Mouse (Mus musculus): ENCODE results near the gene Atp10a.

DNA sequence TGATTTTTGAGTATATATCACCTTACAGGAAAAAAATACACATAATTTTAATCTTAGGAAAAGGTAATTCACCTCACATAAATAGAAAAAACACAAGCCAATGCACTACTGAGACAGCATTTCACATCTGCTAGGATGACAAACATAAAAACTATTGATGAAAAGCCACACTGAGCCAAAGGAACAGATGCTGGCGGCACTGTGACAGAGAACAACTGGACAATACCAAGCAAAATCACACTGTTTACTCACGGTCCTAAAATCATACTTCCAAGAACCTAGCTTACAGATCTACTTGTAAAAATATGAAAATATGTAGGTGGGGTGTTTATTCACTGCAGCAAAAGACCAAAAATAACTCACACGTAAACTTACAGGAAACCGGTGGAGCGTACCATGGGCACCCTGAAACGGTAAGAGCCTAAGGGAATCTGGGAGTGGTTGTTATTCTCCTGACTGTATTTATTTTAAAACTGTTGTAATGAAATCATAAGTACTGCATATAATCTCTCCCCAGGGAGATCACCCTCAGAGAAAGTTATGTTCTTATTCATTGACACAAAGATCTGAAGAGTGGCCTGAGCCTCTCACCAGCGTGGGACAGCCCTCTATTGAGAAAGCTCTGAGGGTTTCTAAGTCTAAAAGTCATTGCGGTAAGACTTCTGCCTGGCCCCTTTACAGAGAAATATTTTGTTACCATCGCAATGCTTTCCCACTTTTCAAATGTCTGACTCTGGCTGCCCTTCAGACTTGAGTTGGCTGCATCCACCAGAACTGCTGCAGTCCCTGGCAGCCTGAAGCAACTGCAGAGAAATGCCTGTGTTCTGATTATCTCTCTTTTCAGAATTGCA is 29.4 kb upstream of the Atp10a start:
- no peak for TF ChIP-seq CTCF (IDR thresholded peaks at IDR 0.05; ENCODE audit: borderline replicate concordance, extremely low read depth, insufficient read depth, insufficient read length)
- no peak for TF ChIP-seq POLR2A (IDR thresholded peaks at IDR 0.05; ENCODE audit: borderline replicate concordance, extremely low read depth, insufficient read depth, insufficient read length, poor library complexity, severe bottlenecking)

Data from brain, embryonic 14.5 days (tissue).